Mouse (Mus musculus): Measurements from ENCODE around the gene Ankrd11. TPM values are rescaled to one million over a fixed set of nuclear protein-coding genes. Genes with fewer than 3 reads are reported as not detected.

Gene Ankrd11
- polyA plus RNA-seq, 1 experiment = 56.4 TPM

DNA sequence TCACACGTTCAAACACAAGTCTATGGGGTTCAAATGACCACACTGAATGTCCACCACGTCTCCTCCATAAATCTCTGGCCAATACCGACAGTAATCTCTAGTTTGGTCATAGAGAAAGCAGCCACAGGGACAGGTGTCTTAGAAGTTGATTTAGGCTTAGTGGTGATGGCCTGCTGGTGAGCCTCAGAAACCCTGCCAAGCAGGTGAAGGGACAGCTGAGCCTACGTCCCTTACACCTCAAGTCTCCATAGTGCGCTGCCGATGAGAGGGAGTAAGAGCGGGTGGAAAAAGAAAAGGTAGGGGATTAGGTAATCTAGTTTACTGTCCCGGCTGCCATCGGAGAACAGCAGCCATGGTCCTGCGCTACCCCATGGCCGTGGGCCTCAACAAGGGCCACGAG lies 205.9 kb downstream of the Ankrd11 start:
- Histone ChIP-seq H3K4me3 (no peak overlapping the region), H3K4me2 (ENCODE audit: low read depth) (no peak overlapping the region), H3K79me2 (ENCODE audit: control insufficient read depth, insufficient read depth) (no peaks in the 10 kb centered on the region), H3ac (ENCODE audit: control insufficient read depth, insufficient read length) (no peak overlapping the region), H3K27me3 (ENCODE audit: control insufficient read depth, insufficient read depth, insufficient read length) (peaks cover 12% of the 10 kb centered on the region), H3K36me3 (ENCODE audit: control insufficient read depth, insufficient read depth) (no peaks in the 10 kb centered on the region)
- no peak for TF ChIP-seq REST (IDR thresholded peaks at IDR 0.05; ENCODE audit: insufficient read depth, insufficient read length)
- peak in 2 of 3 experiments; percentile 29 to 74 for TF ChIP-seq MYOG (IDR thresholded peaks at IDR 0.05; ENCODE audit: control insufficient read depth in 1 of 3, insufficient read depth in 1 of 3, insufficient read length in 2 of 3, low read depth in 2 of 3)
- no peak for TF ChIP-seq USF1 (IDR thresholded peaks at IDR 0.05; ENCODE audit: low read depth)
- TF ChIP-seq CEBPB (IDR thresholded peaks at IDR 0.05; ENCODE audit: insufficient read depth, poor library complexity, severe bottlenecking) = no peak
- TF ChIP-seq TCF3 (IDR thresholded peaks at IDR 0.05; ENCODE audit: insufficient read length, low read depth) = peak; percentile 35
- no peak for TF ChIP-seq POLR2A (IDR thresholded peaks at IDR 0.05; ENCODE audit: insufficient read length, low read depth)
- peak in 1 of 3 experiments; percentile 69 for TF ChIP-seq MYOD1 (IDR thresholded peaks at IDR 0.05; ENCODE audit: control insufficient read depth in 1 of 3, insufficient read length in 2 of 3, low read depth in 2 of 3)

DNA sequence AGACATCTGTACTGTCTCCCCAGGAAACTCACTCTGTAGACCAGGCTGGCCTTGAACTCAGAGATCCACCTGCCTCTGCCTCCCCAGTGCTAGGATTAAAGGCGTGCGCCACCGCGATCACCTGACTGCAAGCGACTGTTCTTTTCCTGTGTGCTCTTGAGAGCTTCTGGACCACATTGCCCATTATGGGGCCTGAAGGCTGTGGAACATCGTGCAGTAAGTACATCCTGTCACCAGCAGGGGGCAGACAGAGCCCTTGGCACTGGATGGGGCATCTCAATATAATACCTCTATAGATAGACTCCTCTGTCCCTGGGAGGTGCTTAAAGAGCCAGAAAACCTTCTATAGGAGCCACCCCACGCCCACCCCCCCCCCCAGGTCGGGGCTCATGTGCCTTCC lies 207.1 kb downstream of the Ankrd11 start:
- Histone ChIP-seq H3K4me2 (ENCODE audit: low read depth) (no peak overlapping the region), H3K27me3 (ENCODE audit: control insufficient read depth, insufficient read depth, insufficient read length) (peaks cover 12% of the 10 kb centered on the region), H3K4me3 (no peak overlapping the region), H3K36me3 (ENCODE audit: control insufficient read depth, insufficient read depth) (no peaks in the 10 kb centered on the region), H3ac (ENCODE audit: control insufficient read depth, insufficient read length) (no peak overlapping the region), H3K79me2 (ENCODE audit: control insufficient read depth, insufficient read depth) (no peaks in the 10 kb centered on the region)
- no peak for TF ChIP-seq MAX (IDR thresholded peaks at IDR 0.05; ENCODE audit: low read depth)
- no peak for TF ChIP-seq SRF (IDR thresholded peaks at IDR 0.05; ENCODE audit: control insufficient read depth, insufficient read length, low read depth)
- no peak for TF ChIP-seq MYOG (IDR thresholded peaks at IDR 0.05; ENCODE audit: control insufficient read depth in 1 of 3, insufficient read depth in 1 of 3, insufficient read length in 2 of 3, low read depth in 2 of 3)
- TF ChIP-seq USF1 (IDR thresholded peaks at IDR 0.05; ENCODE audit: low read depth) = no peak
- TF ChIP-seq TCF12 (IDR thresholded peaks at IDR 0.05; ENCODE audit: insufficient read depth, poor library complexity, severe bottlenecking) = no peak

DNA sequence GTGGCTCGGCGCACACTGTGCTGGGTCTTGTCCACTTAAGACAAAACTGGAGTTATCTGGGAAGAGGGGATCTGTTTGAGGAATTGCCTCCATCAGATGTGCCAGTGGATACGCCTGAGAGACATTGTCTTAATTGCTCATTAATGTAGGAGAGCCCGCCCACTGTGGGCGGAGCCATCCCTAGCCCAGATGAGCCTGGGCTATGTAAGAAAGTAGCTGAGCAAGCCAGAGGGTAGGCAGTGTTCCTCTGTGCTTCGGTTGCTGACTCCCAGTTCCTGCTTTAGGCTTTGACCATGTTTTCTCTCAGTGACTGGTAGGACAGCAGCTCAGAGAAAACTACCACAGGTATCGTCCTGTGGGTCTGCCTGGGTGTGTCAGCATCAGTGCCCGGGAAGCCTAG lies 207.7 kb downstream of the Ankrd11 start:
- Histone ChIP-seq H3K27me3 (ENCODE audit: control insufficient read depth, insufficient read depth, insufficient read length) (peaks cover 13% of the 10 kb centered on the region), H3K4me3 (no peak overlapping the region), H3K4me2 (ENCODE audit: low read depth) (no peak overlapping the region), H3K36me3 (ENCODE audit: control insufficient read depth, insufficient read depth) (no peaks in the 10 kb centered on the region), H3K79me2 (ENCODE audit: control insufficient read depth, insufficient read depth) (no peaks in the 10 kb centered on the region), H3ac (ENCODE audit: control insufficient read depth, insufficient read length) (no peak overlapping the region)
- TF ChIP-seq REST (IDR thresholded peaks at IDR 0.05; ENCODE audit: insufficient read depth, insufficient read length) = no peak
- TF ChIP-seq POLR2A (IDR thresholded peaks at IDR 0.05; ENCODE audit: insufficient read length, low read depth) = no peak
- TF ChIP-seq E2F4 (IDR thresholded peaks at IDR 0.05; ENCODE audit: insufficient read depth) = no peak
- TF ChIP-seq POLR2AphosphoS2 (IDR thresholded peaks at IDR 0.05; ENCODE audit: insufficient read length, low read depth) = no peak
- no peak for TF ChIP-seq TCF3 (IDR thresholded peaks at IDR 0.05; ENCODE audit: insufficient read length, low read depth)
- TF ChIP-seq SRF (IDR thresholded peaks at IDR 0.05; ENCODE audit: control insufficient read depth, insufficient read length, low read depth) = no peak
- TF ChIP-seq USF1 (IDR thresholded peaks at IDR 0.05; ENCODE audit: low read depth) = no peak
- no peak for TF ChIP-seq MYOG (IDR thresholded peaks at IDR 0.05; ENCODE audit: control insufficient read depth in 1 of 3, insufficient read depth in 1 of 3, insufficient read length in 2 of 3, low read depth in 2 of 3)
- TF ChIP-seq MAX (IDR thresholded peaks at IDR 0.05; ENCODE audit: low read depth) = no peak
- no peak for TF ChIP-seq CEBPB (IDR thresholded peaks at IDR 0.05; ENCODE audit: insufficient read depth, poor library complexity, severe bottlenecking)
- TF ChIP-seq TCF12 (IDR thresholded peaks at IDR 0.05; ENCODE audit: insufficient read depth, poor library complexity, severe bottlenecking) = no peak
- TF ChIP-seq MYOD1 (IDR thresholded peaks at IDR 0.05; ENCODE audit: control insufficient read depth in 1 of 3, insufficient read length in 2 of 3, low read depth in 2 of 3) = no peak

Other genes with a start within 250 kb of the Ankrd11 start
- 401 TPM for gene Cdh15, start 194.3 kb downstream of the Ankrd11 start, polyA plus RNA-seq (2012; fragmentation: generic; extraction: Trizol)
- gene Spg7, start 20.7 kb upstream of the Ankrd11 start, polyA plus RNA-seq (2012; fragmentation: generic; extraction: Trizol) = 83.4 TPM
- gene Rpl13, start 60.1 kb upstream of the Ankrd11 start, polyA plus RNA-seq (2012; fragmentation: generic; extraction: Trizol) = 3,059 TPM
- 0.16 TPM for gene Cpne7, start 75.1 kb upstream of the Ankrd11 start, polyA plus RNA-seq (2012; fragmentation: generic; extraction: Trizol)
- 0.08 TPM for gene Sult5a1, start 116.0 kb upstream of the Ankrd11 start, polyA plus RNA-seq (2012; fragmentation: generic; extraction: Trizol)
- gene Dpep1, start 144.0 kb upstream of the Ankrd11 start, polyA plus RNA-seq (2012; fragmentation: generic; extraction: Trizol) = 12.9 TPM
- 114 TPM for gene Chmp1a, start 170.5 kb upstream of the Ankrd11 start, polyA plus RNA-seq (2012; fragmentation: generic; extraction: Trizol)
- 2.5 TPM for gene Spata33, start 170.6 kb upstream of the Ankrd11 start, polyA plus RNA-seq (2012; fragmentation: generic; extraction: Trizol)
- 31.0 TPM for gene Cdk10, start 182.6 kb upstream of the Ankrd11 start, polyA plus RNA-seq (2012; fragmentation: generic; extraction: Trizol)
- gene Spata2l, start 194.0 kb upstream of the Ankrd11 start, polyA plus RNA-seq (2012; fragmentation: generic; extraction: Trizol) = 1.1 TPM
- gene Zfp276, start 211.9 kb upstream of the Ankrd11 start, polyA plus RNA-seq (2012; fragmentation: generic; extraction: Trizol) = 12.1 TPM
- 12.7 TPM for gene Vps9d1, start 212.1 kb upstream of the Ankrd11 start, polyA plus RNA-seq (2012; fragmentation: generic; extraction: Trizol)

Data from myocyte (in vitro differentiated cells).